Mouse (Mus musculus) heart, embryonic 11.5 days (tissue): ENCODE data around the gene Bmp4. TPM values are rescaled to one million over a fixed set of nuclear protein-coding genes. Genes with fewer than 3 reads are reported as not detected.

ENCODE experiments used
- ATAC-seq: fragments of 200-750 bp; cut with Nextera tagmentation; replicated peaks from 2 replicates; pipeline ENCODE4 v1.8.0; 2017; ENCODE audit warnings: moderate library complexity; ENCODE audit not compliant: insufficient number of reproducible peaks, low FRiP score, low TSS enrichment
- H3K27ac ChIP-seq: fragments of 300-500 bp; sonication (generic); 2 replicates; pipeline ENCODE4 v1.5.1; 2014; ENCODE audit warnings: mild to moderate bottlenecking, low read depth, low read length
- H3K27me3 ChIP-seq: fragments of 300-500 bp; sonication (generic); 2 replicates; pipeline ENCODE4 v1.6.1; 2014; ENCODE audit warnings: mild to moderate bottlenecking, low read length, mixed read lengths; ENCODE audit not compliant: control insufficient read depth, insufficient read depth
- H3K36me3 ChIP-seq: fragments of 300-500 bp; sonication (generic); 2 replicates; pipeline ENCODE4 v1.6.1; 2014; ENCODE audit warnings: mild to moderate bottlenecking, low read length, moderate library complexity, mixed read lengths; ENCODE audit not compliant: control insufficient read depth, insufficient read depth
- H3K4me1 ChIP-seq: fragments of 300-500 bp; sonication (generic); 2 replicates; pipeline ENCODE4 v1.6.1; 2014; ENCODE audit warnings: low read length; ENCODE audit not compliant: control insufficient read depth, insufficient read depth
- H3K4me2 ChIP-seq: fragments of 300-500 bp; sonication (generic); 2 replicates; pipeline ENCODE4 v1.6.1; 2014; ENCODE audit warnings: mild to moderate bottlenecking, moderate library complexity
- H3K4me3 ChIP-seq: fragments of 300-500 bp; sonication (generic); 2 replicates; pipeline ENCODE4 v1.5.1; 2014; ENCODE audit warnings: low read depth, low read length
- H3K9ac ChIP-seq: fragments of 300-500 bp; sonication (generic); 2 replicates; pipeline ENCODE4 v1.6.1; 2014; ENCODE audit warnings: mild to moderate bottlenecking, low read depth, low read length, moderate library complexity
- H3K9me3 ChIP-seq: fragments of 300-500 bp; sonication (generic); replicated peaks from 2 replicates; pipeline ENCODE4 v1.6.1; 2016; ENCODE audit warnings: low read length; ENCODE audit not compliant: control insufficient read depth
- WGBS: fragments of 180-500 bp; shearing (Covaris S2); extraction: QIAGEN DNeasy Blood & Tissue Kit; methylation state at CpG from one replicate; pipeline ENCODE4 v1.1.7; 2014; ENCODE audit not compliant: insufficient replicate concordance; 5-methylcytosine and 5-hydroxymethylcytosine counted together
- polyA plus RNA-seq: library from polyadenylated mRNA; unstranded; fragments of >200 nt; fragmentation: Nextera tagmentation; extraction: Ambion mirVana; gene quantifications from 2 replicates; pipeline ENCODE4 v1.2.1, GENCODE M21; 2014

Bmp4 gene
- polyA plus RNA-seq, 1 experiment from 2014 or later = 34.1 TPM

DNA sequence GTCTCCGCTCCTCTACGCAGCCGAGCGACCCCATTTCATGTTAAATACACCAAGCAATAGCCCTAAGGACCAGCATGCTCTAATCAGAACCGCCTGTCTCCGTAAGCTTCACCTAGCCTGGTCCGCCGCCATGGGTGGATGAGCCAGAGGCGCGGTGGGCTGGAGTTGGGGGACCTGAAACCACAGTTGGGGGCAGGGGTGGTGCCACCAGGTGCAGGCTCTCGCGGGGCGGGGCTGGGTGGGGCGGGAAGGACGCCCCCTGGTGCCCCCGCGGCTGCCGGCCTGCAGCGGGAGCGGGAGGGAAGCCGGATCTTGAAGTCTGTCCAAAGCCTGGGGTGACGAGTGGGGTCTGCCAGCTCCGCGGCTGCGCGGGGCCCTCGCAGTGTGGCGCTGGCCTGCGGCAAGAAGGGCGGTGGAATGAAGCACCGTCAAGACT is 10.2 kb downstream of the Bmp4 start:
- peaks cover 9% of the 10 kb centered on the region for H3K4me1 ChIP-seq
- no peaks in the 10 kb centered on the region for H3K9me3 ChIP-seq
- H3K4me3 ChIP-seq = peak overlapping the region; percentile 43
- H3K27me3 ChIP-seq = peaks cover 10% of the 10 kb centered on the region
- H3K27ac ChIP-seq = no peak overlapping the region
- peak overlapping the region; percentile 65 for H3K9ac ChIP-seq
- 0 out of 2 replicates have a peak, but pooled peaks cover 3% of the 10 kb centered on the region for H3K36me3 ChIP-seq
- WGBS = 9% methylated on average over 31 of the region's 31 CpGs
- ATAC-seq = no peak
- peak overlapping the region; percentile 78 for H3K4me2 ChIP-seq

DNA sequence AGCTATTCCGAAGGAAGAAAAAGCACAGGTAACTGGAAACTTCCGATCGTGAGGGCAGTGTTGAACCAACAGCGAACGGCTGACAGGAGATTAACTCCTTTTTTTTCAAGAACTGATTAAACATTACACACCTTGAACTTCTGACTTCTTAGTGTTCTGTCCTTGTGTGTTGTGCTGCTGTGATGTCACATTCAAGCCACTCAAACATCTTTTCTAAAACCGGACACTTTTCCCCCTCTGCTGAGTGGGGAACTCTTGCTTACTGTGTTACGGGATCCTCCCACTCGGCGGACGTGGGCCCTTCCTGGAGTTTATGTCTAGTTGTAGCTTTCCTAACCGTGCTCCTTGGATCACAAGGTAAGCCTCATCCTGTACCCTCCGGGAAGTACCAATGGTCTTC is 11.2 kb downstream of the Bmp4 start, which contains the start of gene Gm15217:
Gm15217 (plus strand) TSS at position 130 of the 400 bp plus-strand sequence.
- Histone ChIP-seq H3K27me3 (peaks cover 10% of the 10 kb centered on the region), H3K36me3 (0 out of 2 replicates have a peak, but pooled peaks cover 3% of the 10 kb centered on the region), H3K9ac (peak within 1 kb of the TSS; percentile 65), H3K9me3 (no peaks in the 10 kb centered on the region), H3K4me1 (peaks cover 9% of the 10 kb centered on the region), H3K4me2 (peak within 1 kb of the TSS; percentile 78), H3K27ac (no peak within 1 kb of the TSS), H3K4me3 (peak within 1 kb of the TSS; percentile 43)
- no peak for ATAC-seq
- 80% methylated on average over 12 of the region's 12 CpGs for WGBS

DNA sequence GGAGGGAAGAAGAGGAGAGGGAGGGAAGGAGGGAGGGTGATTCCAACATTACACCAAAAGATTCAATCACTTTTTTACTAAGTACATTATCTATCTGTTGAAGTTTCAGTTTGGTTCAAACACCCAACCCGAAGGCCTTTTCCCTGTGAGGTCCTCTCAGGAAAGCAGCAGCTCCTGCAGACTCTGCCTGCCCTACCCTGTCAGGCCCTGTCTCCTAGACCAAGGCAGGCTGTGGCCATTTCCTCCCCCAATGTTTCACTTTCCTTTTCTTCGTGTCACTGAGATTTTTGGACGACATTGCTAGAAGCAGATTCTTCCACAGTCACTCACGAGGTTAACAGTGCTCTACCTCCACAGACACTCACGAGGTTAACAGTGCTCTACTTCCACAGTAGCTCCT is 14.7 kb downstream of the Bmp4 start:
- no peak for ATAC-seq
- no peak overlapping the region for H3K4me3 ChIP-seq
- H3K27ac ChIP-seq = no peak overlapping the region
- peaks cover 8% of the 10 kb centered on the region for H3K27me3 ChIP-seq
- no peak overlapping the region for H3K9ac ChIP-seq
- H3K9me3 ChIP-seq = no peaks in the 10 kb centered on the region
- H3K36me3 ChIP-seq = no peaks in the 10 kb centered on the region
- no peak overlapping the region for H3K4me2 ChIP-seq
- WGBS = 72% methylated on average over 5 of the region's 5 CpGs
- peaks cover 6% of the 10 kb centered on the region; the same call in 1 of the 2 replicates for H3K4me1 ChIP-seq

DNA sequence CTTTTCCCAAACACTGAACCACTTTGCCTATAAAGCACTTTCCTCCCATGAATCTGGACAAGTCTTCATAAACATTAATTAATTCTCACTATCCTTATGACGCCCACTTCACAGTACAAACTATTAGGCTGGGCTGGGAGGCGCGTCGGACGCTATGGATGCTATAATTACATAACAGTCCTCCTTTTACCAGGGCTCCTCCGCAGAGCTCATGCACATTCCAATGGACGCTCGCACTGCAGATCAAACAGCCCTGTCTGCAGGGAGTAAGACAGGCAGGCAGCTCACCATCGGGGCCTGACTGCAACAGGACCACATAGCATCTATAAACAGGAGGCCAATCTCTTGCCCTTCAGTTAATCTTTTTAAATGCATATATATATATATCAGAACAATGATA is 18.0 kb downstream of the Bmp4 start:
- no peak for ATAC-seq
- no peaks in the 10 kb centered on the region for H3K4me1 ChIP-seq
- no peak overlapping the region for H3K27ac ChIP-seq
- no peaks in the 10 kb centered on the region for H3K36me3 ChIP-seq
- no peak overlapping the region for H3K4me3 ChIP-seq
- H3K9me3 ChIP-seq = no peaks in the 10 kb centered on the region
- no peak overlapping the region for H3K9ac ChIP-seq
- WGBS = 48% methylated on average over 9 of the region's 9 CpGs
- no peak overlapping the region for H3K4me2 ChIP-seq
- H3K27me3 ChIP-seq = no peaks in the 10 kb centered on the region

DNA sequence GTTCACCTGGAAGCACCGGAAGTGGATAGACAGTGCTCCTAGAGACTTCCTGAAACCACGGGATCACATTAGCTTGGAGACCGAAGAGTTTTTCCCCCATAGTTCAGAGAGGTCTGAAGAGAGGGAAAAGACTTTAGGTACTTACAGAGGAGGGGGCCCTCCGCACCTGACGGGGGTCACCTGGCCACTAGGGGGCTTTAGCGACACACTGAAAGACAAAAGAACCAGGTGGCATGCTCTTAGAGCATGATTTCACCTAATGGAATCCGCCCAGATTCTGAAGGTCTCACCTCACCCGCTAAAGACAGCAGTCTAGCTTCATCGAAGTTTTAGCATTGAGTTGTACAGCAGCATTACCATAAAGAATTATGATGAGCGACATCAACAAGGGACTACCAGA is 27.3 kb downstream of the Bmp4 start:
- Histone ChIP-seq H3K4me2 (no peak overlapping the region), H3K9ac (no peak overlapping the region), H3K9me3 (no peaks in the 10 kb centered on the region), H3K36me3 (no peaks in the 10 kb centered on the region), H3K4me1 (no peaks in the 10 kb centered on the region), H3K27ac (no peak overlapping the region), H3K27me3 (no peaks in the 10 kb centered on the region), H3K4me3 (no peak overlapping the region)
- no peak for ATAC-seq
- 31% methylated on average over 10 of the region's 10 CpGs for WGBS

DNA sequence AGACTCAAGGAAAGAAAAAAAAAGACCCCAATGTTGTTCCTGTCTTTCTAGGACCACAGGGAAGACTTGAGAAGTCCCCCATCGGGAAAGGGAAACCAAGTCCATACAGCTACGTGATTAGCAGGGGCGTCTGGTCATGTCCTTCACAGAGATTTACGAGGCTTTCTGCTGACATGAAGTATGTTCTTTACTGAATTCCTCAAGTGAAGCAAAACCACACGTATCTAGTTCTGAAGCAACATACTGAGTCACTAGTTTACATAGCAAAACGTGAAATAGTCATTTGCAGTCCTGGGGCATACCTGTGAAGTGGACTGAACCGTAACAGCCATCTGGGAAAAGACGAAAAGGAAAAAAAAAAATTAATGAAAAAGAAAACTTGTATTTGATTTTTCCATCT is 32.8 kb downstream of the Bmp4 start:
- H3K27ac ChIP-seq = no peak overlapping the region

DNA sequence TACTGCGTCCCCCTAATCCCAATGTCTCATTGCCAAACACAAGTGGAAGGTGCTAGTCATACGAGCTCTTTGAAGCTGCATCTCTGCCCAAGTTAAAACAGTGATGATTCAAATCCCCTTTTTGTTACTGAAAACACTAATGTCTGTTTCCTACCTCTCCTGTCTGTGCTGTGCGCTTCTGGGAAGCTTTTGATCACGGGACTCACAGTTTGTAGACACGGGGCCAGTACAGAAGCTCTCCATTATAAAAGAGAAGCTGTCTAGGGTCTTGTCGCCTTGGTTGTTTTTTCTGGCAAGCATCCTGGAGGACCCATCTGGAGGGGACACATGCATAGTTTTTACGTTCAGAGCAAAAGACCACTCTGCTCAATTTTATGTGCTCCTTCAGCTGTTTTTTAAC is 33.2 kb downstream of the Bmp4 start:
- Histone ChIP-seq H3K4me3 (no peak overlapping the region), H3K9ac (no peak overlapping the region), H3K36me3 (no peaks in the 10 kb centered on the region), H3K4me2 (no peak overlapping the region), H3K4me1 (no peaks in the 10 kb centered on the region), H3K27ac (no peak overlapping the region), H3K9me3 (no peaks in the 10 kb centered on the region), H3K27me3 (no peaks in the 10 kb centered on the region)
- no peak for ATAC-seq
- 67% methylated on average over 7 of the region's 7 CpGs for WGBS

More for the DNA sequence above, 32.8 kb downstream of the Bmp4 start:
- H3K9me3 ChIP-seq = no peaks in the 10 kb centered on the region
- 74% methylated on average over 8 of the region's 8 CpGs for WGBS
- no peak overlapping the region for H3K4me2 ChIP-seq
- H3K27me3 ChIP-seq = no peaks in the 10 kb centered on the region
- no peaks in the 10 kb centered on the region for H3K36me3 ChIP-seq
- no peak for ATAC-seq
- no peak overlapping the region for H3K9ac ChIP-seq
- H3K4me1 ChIP-seq = no peaks in the 10 kb centered on the region
- H3K4me3 ChIP-seq = no peak overlapping the region

DNA sequence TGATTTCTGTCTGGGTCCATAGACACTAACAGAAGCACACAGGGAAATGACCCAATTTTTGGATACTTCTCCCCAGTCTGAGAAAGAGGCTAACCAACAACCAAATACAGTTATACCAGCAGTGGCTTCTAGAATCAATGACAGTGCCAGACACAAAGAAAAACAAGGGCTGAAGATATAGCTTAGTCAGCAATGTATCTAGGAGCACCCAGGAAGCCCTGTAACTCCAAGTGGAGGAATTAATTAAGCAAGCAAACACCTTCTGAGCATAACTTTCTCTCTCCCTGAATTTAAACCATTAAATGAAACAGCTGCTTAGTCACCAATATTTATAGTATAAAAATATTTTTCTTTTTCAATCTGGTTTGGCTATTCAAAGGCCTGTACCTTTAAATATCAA is 45.7 kb downstream of the Bmp4 start:
- ATAC-seq = no peak
- Histone ChIP-seq H3K9me3 (no peaks in the 10 kb centered on the region), H3K4me1 (no peaks in the 10 kb centered on the region), H3K36me3 (no peaks in the 10 kb centered on the region), H3K27me3 (no peaks in the 10 kb centered on the region), H3K4me2 (no peak overlapping the region), H3K4me3 (no peak overlapping the region), H3K27ac (no peak overlapping the region), H3K9ac (no peak overlapping the region)

DNA sequence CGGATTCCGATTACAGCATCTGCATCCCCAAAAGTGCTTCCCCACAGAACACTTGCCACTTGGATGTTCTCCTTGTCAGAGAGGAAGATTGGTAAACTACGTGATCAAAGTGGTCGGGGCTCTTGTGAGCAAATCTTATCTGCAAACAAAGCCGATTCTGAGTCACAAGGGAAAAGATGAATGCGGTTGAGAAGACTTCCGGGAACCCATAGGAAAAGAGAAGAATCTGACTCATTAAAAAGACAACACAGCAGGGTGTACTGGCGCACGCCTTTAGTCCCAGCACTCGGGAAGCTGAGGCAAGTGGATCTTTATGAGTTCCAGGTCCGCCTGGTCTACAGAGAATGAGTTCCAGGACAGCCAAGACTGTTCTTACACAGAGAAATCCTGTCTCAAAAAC is 51.7 kb downstream of the Bmp4 start:
- no peak overlapping the region for H3K4me3 ChIP-seq
- no peak overlapping the region for H3K27ac ChIP-seq
- no peak overlapping the region for H3K9ac ChIP-seq
- no peaks in the 10 kb centered on the region for H3K4me1 ChIP-seq
- H3K9me3 ChIP-seq = no peaks in the 10 kb centered on the region
- 57% methylated on average over 11 of the region's 11 CpGs for WGBS
- no peaks in the 10 kb centered on the region for H3K36me3 ChIP-seq
- H3K4me2 ChIP-seq = no peak overlapping the region
- no peaks in the 10 kb centered on the region for H3K27me3 ChIP-seq
- ATAC-seq = no peak
